ENCODE assay signal across 24 mouse cellular contexts in the genomic region with DNA sequence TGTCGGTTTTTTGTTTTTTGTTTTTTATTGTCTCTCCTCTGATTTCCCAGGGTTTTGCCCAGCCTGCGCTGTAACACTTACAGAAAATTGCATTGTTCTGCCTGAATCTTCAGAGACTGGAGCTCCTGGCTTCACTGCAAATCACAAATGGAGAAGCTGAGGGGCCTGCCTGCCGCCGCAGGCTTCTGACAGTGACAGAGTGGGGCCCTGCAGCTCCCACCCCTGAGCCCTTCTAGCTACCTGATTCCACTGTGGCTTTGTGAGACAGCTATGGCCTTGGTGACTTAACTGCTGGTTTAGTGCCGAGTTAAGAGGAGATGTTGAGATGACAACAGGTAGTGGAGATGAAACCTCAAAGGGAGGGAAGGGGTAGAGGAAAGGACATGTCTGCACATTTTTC. TPM values are rescaled to one million over a fixed set of nuclear protein-coding genes. Genes with fewer than 3 reads are reported as not detected.
A peak's percentile ranks its signal among the peaks of the same experiment; 100 is the strongest.
DNase-seq lines count a peak whose midpoint lies in the region; ATAC-seq and TF ChIP-seq lines count a peak whose summit lies in the region.
"Had no signal": no experiment of that assay in that cellular context is flagged by ENCODE, and none has a peak within 500 bp of the region (broad histone marks: within the 10 kb centered on the region; RNA-seq: fewer than 3 reads in every experiment).

No protein-coding gene starts in this region.

- no peak for TF ChIP-seq EP300 in heart, adult 2 months (IDR thresholded peaks at IDR 0.05; ENCODE audit: insufficient read depth, low read depth, low read length)

- DNase-seq in heart, adult 11 months: peak; percentile 81
- DNase-seq in heart, adult 2 months: no peak
- DNase-seq in testis, postnatal 10 days (ENCODE audit: low spot score): no peak
- no peak for DNase-seq in urinary bladder, postnatal 25 days (ENCODE audit: low spot score)
- no peak for DNase-seq in neural tube, embryonic 10.5 days (ENCODE audit: extremely low spot score, low spot score)
- DNase-seq: adrenal gland, postnatal 10 days; B cell, adult 2 months; cerebellum, adult 18-20 months; cerebellum, adult 9-11 months; cerebellum, postnatal 36 days; forebrain, postnatal 0 days; gastrocnemius, adult 2 months; gastrocnemius, postnatal 25 days; heart, adult 18-20 months; heart, postnatal 14 days had no signal

- H3K4me1 ChIP-seq in heart, adult 2 months (ENCODE audit: control insufficient read depth, insufficient read depth, low read length): peaks cover 7% of the 10 kb centered on the region
- H3K4me1 ChIP-seq in testis, adult 2 months (ENCODE audit: control insufficient read depth, insufficient read depth, low read length): no peaks in the 10 kb centered on the region
- H3K4me1 ChIP-seq: forebrain, embryonic 13.5 days; heart, embryonic 15.5 days had no signal

- WGBS in heart, adult 2 months: 87% methylated on average over 5 of the region's 5 CpGs

- no peak overlapping the region for H3K4me3 ChIP-seq in heart, adult 2 months
- H3K4me3 ChIP-seq in testis, adult 2 months (ENCODE audit: control insufficient read depth, low read depth, low read length): no peak overlapping the region
- H3K4me3 ChIP-seq: embryonic facial prominence, embryonic 10.5 days; forebrain, embryonic 13.5 days; gastrocnemius, adult 2 months; heart, embryonic 15.5 days; hindbrain, embryonic 10.5 days had no signal

- no peaks in the 10 kb centered on the region for H3K79me2 ChIP-seq in heart, adult 2 months (replicated peaks; ENCODE audit: control insufficient read depth, insufficient read depth, low read length)

- no peak for TF ChIP-seq POLR2A in heart, adult 2 months (IDR thresholded peaks at IDR 0.05; ENCODE audit: insufficient read depth, low read depth, low read length)
- TF ChIP-seq POLR2A in testis, adult 2 months (IDR thresholded peaks at IDR 0.05; ENCODE audit: control insufficient read depth, low read depth, low read length): no peak

- H3K36me3 ChIP-seq in heart, adult 2 months (ENCODE audit: control insufficient read depth, insufficient read depth, low read length): no peaks in the 10 kb centered on the region
- no peaks in the 10 kb centered on the region for H3K36me3 ChIP-seq in testis, adult 2 months (ENCODE audit: control insufficient read depth, insufficient read depth, low read length)
- H3K36me3 ChIP-seq: embryonic facial prominence, embryonic 10.5 days; G1E; heart, embryonic 15.5 days; hindbrain, embryonic 10.5 days had no signal

- ATAC-seq in megakaryocyte, adult 5-6 weeks (ENCODE audit: poor library complexity, severe bottlenecking): peak; percentile 45; the same call in 1 of the 2 replicates
- ATAC-seq: CD4-positive, CD25-positive, alpha-beta regulatory T cell, adult 4 months; forebrain, embryonic 13.5 days; forebrain, postnatal 0 days had no signal

- no peak overlapping the region for H3K9ac ChIP-seq in heart, adult 2 months (ENCODE audit: low read depth, low read length)
- H3K9ac ChIP-seq: forebrain, embryonic 13.5 days; forebrain, postnatal 0 days; heart, embryonic 15.5 days; hindbrain, embryonic 14.5 days had no signal

- H3K27ac ChIP-seq in heart, adult 2 months: no peak overlapping the region
- H3K27ac ChIP-seq in testis, adult 2 months (ENCODE audit: control insufficient read depth, insufficient read depth, low read depth, low read length): peak overlapping the region; percentile 23
- H3K27ac ChIP-seq: embryonic facial prominence, embryonic 10.5 days; forebrain, embryonic 13.5 days; gastrocnemius, adult 2 months; heart, embryonic 15.5 days; hindbrain, embryonic 10.5 days; hindbrain, embryonic 14.5 days had no signal

- no peak for TF ChIP-seq CTCF in heart, adult 2 months (IDR thresholded peaks at IDR 0.05)
- no peak for TF ChIP-seq CTCF in testis, adult 2 months (IDR thresholded peaks at IDR 0.05; ENCODE audit: control insufficient read depth, insufficient read depth, insufficient replicate concordance, low read depth, low read length)

- intact Hi-C loops in heart, adult 2 months (cut with DNase I): loop anchor here (10.0 kb wide), 1 partner anchor 297 kb away; no protein-coding TSS in a partner anchor

- no peaks in the 10 kb centered on the region for H3K27me3 ChIP-seq in heart, adult 2 months (ENCODE audit: control insufficient read depth, insufficient read depth, low read length)
- no peaks in the 10 kb centered on the region for H3K27me3 ChIP-seq in testis, adult 2 months (ENCODE audit: control insufficient read depth, insufficient read depth, low read length)
- H3K27me3 ChIP-seq: forebrain, embryonic 13.5 days; heart, embryonic 15.5 days had no signal

RNA-seq across cellular contexts. Expression of gene Fos, which starts 44.3 kb away (rescaled TPM):
- total RNA-seq in heart, adult 2 months (2021): 1 to 10 TPM; 3.0 to 5.7 TPM
- 9.1 and 12.6 TPM in 2 replicates for polyA plus RNA-seq in heart, adult 2 months (2012; rRNA removed)
- 0.63 and 1.2 TPM in 2 replicates for polyA plus RNA-seq in testis, adult 2 months (2012; rRNA removed)
- 468 and 475 TPM in 2 replicates for total RNA-seq in megakaryocyte, adult 5-6 weeks (2015)
- 389 and 431 TPM in 2 replicates for total RNA-seq in megakaryocyte, adult 5-6 weeks (2017)

Comparison
In these comparisons a context has a peak if more than half of its experiments do, and no peak if none do; other contexts are left out.
1. RNA of gene Fos, which starts 44.3 kb away (total RNA-seq): 389 to 475 TPM in megakaryocyte, adult 5-6 weeks; 3.0 to 5.7 TPM in heart, adult 2 months; every median in the first group is over 10 times any median in the second.